Mouse (Mus musculus) embryo, embryonic 10 days (tissue): ENCODE measurements around the gene Egln3.
A peak's percentile ranks its signal among the peaks of the same experiment; 100 is the strongest.

Experiments
- DNase-seq: peaks from one replicate; pipeline ENCODE4 v3.0.0-alpha.2; 2015; ENCODE audit warnings: low spot score

Egln3 gene

GRCm38 (mm10) chr12:54203656-54204045, at the start of gene Egln3:
Gene Egln3 (minus strand): TSS chr12:54203860.
- DNase-seq, result peak; percentile 89

- DNase-seq, result no peak
Measured at GRCm38 (mm10) chr12:54253449-54253848, 49.8 kb upstream of the Egln3 start.

DNA sequence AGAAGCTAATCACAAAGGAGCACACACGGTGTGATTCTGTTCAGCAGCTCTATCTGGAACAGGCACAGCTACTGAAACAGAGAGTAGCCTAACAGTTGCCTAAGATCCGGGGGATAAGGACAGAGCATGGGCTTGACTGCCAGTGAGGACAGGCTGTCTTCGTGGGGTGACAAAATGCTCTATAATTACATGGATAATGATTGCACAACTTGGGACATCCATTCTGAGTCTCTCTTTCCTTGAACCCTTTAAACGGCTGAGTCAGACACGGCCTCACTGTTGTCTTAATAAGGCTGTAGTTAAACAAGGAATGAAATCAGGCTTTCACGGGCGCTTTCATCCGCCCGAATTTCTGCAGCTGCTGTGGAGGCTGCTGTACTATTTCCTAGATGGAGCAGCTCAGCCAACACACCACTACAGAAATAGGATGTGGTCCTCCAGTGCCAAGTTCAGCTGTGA, 48.3 kb upstream of the Egln3 start:
- no peak for DNase-seq

DNA sequence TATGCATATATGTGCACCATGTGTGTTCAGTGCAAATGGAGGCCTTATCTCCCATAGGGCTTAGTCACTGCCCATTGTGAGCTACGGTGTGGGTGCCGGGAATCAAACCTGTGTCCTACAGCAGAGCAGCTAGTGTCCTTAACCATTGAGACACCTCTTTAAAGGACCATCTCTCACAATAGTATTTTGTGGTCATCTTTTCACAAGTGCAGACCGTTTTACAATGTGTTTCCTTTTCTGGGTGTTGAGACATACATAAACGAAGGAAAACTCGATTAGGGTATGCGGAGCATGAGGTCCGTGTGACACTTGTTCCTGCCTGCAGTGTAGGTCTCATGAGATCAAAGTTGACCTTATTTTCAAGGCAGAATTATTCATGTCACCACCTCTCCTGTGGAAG, 44.2 kb upstream of the Egln3 start:
- no peak for DNase-seq

DNA sequence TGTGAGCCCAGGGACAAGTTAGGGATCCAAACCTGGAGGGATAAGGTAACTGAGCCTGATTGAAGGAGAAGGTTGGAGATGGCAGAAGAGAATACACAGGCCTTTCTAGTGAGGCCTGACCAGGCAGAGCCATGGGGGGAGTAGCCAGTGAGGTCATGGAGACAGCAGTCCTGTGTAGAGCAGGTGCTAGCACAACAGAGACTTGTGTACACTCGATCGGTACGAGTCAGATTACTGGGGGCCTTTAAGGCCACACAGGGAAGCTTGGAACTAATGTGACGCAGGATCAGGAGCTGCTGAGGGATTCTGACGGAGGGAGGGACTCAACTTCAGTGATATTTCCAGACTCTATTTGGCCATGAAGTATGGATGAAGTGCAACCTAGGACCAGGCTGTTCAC, 39.5 kb upstream of the Egln3 start:
- DNase-seq, result no peak

DNA sequence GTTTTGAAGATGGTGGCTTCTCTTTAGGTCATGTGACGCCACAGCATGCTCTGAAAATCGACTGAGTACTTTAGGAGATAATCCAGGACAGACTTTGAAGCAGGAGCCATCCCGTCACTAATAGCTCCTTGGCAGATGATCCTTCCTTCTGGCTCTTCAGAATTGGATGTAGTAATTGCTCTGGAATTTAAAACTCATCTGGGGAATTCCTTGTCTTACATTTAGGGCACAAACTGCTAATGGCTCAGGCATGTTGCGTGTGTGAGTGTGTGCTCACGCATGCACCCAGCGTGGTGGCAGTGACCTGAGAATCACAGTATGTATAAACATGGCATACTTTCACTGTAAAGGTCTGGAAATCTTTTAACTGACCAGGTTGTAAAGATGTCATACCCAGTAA, 38.3 kb upstream of the Egln3 start:
- DNase-seq, result no peak

DNA sequence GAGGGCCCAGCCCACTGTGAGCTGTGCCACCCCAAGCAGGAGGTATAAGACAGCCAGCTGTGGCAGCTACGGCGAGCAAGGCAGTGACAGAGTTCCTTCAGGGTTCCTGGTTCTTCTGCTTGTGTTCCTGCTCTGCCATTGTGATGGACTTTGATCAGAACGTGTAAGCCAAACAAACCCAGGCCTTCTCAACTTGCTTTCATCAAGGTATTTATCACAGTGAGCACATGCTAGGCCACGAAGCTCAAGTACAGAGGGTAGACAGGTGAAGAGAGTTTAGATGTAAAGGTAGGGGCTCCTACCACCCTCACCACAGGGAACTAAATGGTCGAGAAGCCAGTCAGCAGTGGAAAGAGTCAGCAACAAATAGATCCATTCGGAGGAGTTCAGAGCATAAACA, 30.1 kb upstream of the Egln3 start:
- DNase-seq, result no peak

- DNase-seq, result no peak
Measured at GRCm38 (mm10) chr12:54232996-54233603, 29.4 kb upstream of the Egln3 start.

- peak; percentile 48 for DNase-seq
Measured at GRCm38 (mm10) chr12:54232456-54232855, 28.8 kb upstream of the Egln3 start.

- DNase-seq, result peak; percentile 9
Measured at GRCm38 (mm10) chr12:54227551-54227950, 23.9 kb upstream of the Egln3 start.

- DNase-seq, result peak; percentile 50
Measured at GRCm38 (mm10) chr12:54226341-54226740, 22.7 kb upstream of the Egln3 start.

- no peak for DNase-seq
Measured at GRCm38 (mm10) chr12:54225610-54226009, 21.9 kb upstream of the Egln3 start.

DNA sequence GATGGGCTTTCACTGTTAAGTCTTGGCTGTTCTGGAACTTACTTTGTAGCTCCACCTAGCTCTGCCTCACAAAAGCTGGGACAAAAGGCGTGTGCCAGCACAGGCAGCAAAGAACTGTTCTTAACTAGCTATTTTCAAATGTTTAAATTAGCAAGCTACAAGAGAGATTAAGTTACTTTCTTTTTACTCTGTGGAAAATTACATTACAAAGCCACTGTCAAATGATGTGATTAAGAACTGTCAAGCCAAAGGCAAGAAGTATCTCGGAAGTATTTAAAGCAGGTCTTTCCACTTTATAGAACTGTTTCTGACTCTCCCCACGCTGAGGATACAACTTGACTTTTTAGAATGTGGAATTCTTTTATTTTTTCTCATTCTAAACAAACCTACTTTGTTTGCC, 21.4 kb upstream of the Egln3 start:
- no peak for DNase-seq

DNA sequence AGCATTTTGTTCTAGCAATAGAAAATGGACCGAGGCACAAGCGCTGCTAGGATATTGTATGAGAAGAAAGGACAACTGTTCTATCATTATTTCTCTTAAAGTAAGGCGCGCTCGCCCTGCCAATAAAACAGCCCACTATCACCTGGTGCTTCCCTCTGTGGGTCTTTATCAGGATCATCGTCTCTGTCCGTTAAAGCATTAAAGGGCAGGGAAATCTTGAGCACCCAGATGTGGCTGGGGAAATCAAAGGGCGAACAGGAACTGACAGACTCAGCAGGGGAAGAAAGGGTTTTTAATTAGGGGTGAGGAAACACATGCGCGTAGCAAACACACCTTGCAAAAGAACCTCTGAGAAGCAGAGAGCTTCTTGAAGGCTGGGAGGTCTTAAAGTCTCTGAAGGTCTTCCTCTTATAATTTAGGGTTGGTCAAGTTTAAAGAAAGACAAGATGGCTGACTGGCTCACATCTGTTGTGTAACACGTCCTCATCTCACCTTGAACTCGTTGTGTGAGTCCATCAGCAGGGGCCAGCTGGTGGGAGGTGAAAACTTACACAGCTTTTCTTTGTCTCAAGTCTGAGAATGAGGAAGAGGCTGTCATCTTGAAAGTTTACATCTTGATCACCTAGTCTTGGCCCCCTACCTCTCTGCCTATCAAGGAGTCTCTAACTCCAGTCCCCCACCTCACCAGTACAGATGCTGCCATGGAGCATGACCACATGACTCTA, 18.5 kb upstream of the Egln3 start:
- no peak for DNase-seq

- DNase-seq, result no peak
Measured at GRCm38 (mm10) chr12:54216673-54217072, 13.0 kb upstream of the Egln3 start.

GRCm38 (mm10) chr12:54214426-54214825, 10.8 kb upstream of the Egln3 start:
- DNase-seq, result no peak

DNA sequence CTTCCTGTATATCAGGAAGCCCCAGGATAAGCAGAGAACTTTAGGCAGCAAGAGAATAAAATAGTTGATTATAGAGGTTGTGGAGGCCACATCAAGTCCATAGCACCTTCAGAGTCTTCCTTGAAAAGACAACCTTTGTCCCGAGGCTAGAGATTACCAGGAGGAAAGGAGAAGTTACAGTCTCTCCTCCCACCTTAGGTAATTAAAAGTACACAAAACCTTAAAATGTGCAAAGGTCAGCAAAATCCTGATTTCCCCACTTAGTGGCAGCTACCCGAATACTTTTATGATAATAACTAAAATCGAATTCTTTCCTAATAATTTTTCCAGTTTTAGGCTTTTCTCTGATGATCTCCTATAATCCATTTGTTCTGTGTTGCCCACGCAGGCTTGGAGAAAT, 10.2 kb upstream of the Egln3 start:
- DNase-seq, result no peak

DNA sequence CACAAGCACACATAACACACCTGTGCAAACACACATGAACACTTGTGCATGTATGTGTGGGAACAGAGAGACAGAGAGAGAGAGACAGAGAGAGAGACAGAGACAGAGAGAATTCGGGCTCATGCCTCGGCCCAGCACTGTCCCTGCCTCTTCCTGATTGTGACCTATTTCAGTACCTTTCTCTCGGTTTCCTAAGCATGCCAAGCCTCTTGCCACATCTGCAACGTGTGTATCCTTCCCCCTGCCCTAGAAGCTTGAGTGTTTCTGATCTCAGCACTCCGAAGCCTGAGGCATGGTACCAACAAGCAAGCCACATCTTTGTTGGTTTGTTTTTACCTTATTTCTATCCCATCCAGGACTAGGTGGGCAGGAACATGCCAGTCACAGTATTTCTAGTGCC, 9.6 kb upstream of the Egln3 start:
- DNase-seq, result no peak

DNA sequence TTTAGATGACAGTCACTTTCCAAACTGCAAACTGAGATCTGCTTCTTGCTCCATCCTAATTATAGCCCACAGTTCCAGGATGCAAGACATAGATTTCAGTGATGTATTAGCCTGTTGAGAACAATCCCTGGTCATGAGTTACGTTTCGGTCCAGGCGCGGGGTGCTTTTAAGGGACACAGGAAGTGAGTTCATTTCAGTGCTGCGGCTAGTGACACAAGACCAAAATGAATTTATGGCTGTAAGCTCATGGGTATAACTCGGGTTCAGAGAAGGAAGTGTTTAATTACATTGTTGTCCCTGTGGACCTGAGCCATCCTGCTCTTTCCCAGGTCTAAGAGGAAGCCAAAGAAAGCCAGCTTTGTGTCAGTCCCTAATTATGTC, 5.5 kb upstream of the Egln3 start:
- no peak for DNase-seq

- no peak for DNase-seq
Measured at GRCm38 (mm10) chr12:54208433-54209181, 4.9 kb upstream of the Egln3 start.

GRCm38 (mm10) chr12:54205731-54206130, 2.1 kb upstream of the Egln3 start:
- no peak for DNase-seq

- peak; percentile 76 for DNase-seq
Measured at GRCm38 (mm10) chr12:54205195-54205594, 1.5 kb upstream of the Egln3 start.
